Mouse (Mus musculus) C2C12 (cell line): Measurements from ENCODE around the gene Pigq. TPM values are rescaled to one million over a fixed set of nuclear protein-coding genes. Genes with fewer than 3 reads are reported as not detected.

Experiments
- H3K27me3 ChIP-seq: one replicate; pipeline ENCODE4 v1.6.1; 2011; ENCODE audit not compliant: control insufficient read depth, insufficient read depth, insufficient read length
- H3K36me3 ChIP-seq: one replicate; pipeline ENCODE4 v1.6.1; 2011; ENCODE audit not compliant: control insufficient read depth, insufficient read depth
- H3K4me3 ChIP-seq: one replicate; pipeline ENCODE4 v1.5.1; 2011; ENCODE audit warnings: mild to moderate bottlenecking, control low read depth; ENCODE audit not compliant: poor library complexity, insufficient read depth, severe bottlenecking
- H3K79me2 ChIP-seq: one replicate; pipeline ENCODE4 v1.6.1; 2011; ENCODE audit not compliant: control insufficient read depth, insufficient read depth
- H3K79me3 ChIP-seq: one replicate; pipeline ENCODE4 v1.6.1; 2011; ENCODE audit warnings: low read depth, control low read depth
- H3ac ChIP-seq: one replicate; pipeline ENCODE3; 2011; ENCODE audit warnings: low read depth; ENCODE audit not compliant: control insufficient read depth, insufficient read length
- CEBPB ChIP-seq: IDR thresholded peaks from one replicate; pipeline ENCODE4 v1.6.1; 2011; ENCODE audit warnings: low read depth, mild to moderate bottlenecking, control low read depth, moderate library complexity
- CTCF ChIP-seq: IDR thresholded peaks from one replicate; pipeline ENCODE4 v1.5.1; 2011; ENCODE audit not compliant: control insufficient read depth, insufficient read depth, insufficient read length
- FOSL1 ChIP-seq: IDR thresholded peaks from one replicate; pipeline ENCODE4 v1.8.0; 2011; ENCODE audit warnings: mild to moderate bottlenecking, low read length; ENCODE audit not compliant: poor library complexity, insufficient read depth, severe bottlenecking
- MAX ChIP-seq: IDR thresholded peaks from one replicate; pipeline ENCODE4 v1.6.1; 2011; ENCODE audit warnings: mild to moderate bottlenecking, control low read depth
- MYOD1 ChIP-seq: IDR thresholded peaks from one replicate; pipeline ENCODE4 v1.6.1; 2011; ENCODE audit warnings: low read depth; ENCODE audit not compliant: control insufficient read depth, insufficient read length
- MYOG ChIP-seq: IDR thresholded peaks from one replicate; pipeline ENCODE4 v1.6.1; 2011; ENCODE audit not compliant: control insufficient read depth, insufficient read length; ENCODE audit errors: extremely low read depth
- USF1 ChIP-seq: IDR thresholded peaks from one replicate; pipeline ENCODE4 v1.6.1; 2011; ENCODE audit warnings: low read depth, mild to moderate bottlenecking, control low read depth, moderate library complexity
- polyA plus RNA-seq: library from polyadenylated mRNA; unstranded; fragments of >200 nt; fragmentation: generic; extraction: Trizol; gene quantifications from one replicate; pipeline ENCODE4 v1.2.1, GENCODE M21; 2012; ENCODE audit warnings: missing spikeins

The Pigq gene
- polyA plus RNA-seq, 1 experiment, result 43.5 TPM

DNA sequence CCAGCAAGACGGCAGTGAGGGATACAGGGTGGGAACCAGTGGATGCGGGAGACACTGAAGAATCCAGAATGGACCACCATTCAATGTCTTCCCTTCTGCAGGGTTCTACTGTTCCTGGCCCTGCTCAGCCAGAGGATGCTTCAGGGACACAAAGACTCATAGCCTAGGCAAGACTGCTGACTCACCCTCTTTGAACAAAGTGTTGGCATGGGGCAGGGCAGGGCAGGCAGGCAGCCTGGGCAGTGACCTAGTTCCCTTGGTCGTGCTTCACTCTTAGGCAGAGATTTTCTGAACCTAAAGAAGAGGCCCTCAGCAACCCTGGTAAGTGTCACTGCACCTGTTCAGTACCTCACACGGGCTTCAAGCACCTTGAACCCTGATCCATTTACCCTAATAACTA, 32.9 kb downstream of the Pigq start:
- TF ChIP-seq CTCF, result no peak
- TF ChIP-seq CEBPB, result no peak
- TF ChIP-seq MYOG, result no peak
- TF ChIP-seq MAX, result no peak
- no peak for TF ChIP-seq FOSL1
- no peak for TF ChIP-seq MYOD1
- no peak for TF ChIP-seq USF1
- Histone ChIP-seq H3K79me2 (peaks cover 94% of the 10 kb centered on the region), H3ac (peak overlapping the region; percentile 6), H3K79me3 (peaks cover 40% of the 10 kb centered on the region), H3K27me3 (no peaks in the 10 kb centered on the region), H3K4me3 (no peak overlapping the region), H3K36me3 (peaks cover 1% of the 10 kb centered on the region)

DNA sequence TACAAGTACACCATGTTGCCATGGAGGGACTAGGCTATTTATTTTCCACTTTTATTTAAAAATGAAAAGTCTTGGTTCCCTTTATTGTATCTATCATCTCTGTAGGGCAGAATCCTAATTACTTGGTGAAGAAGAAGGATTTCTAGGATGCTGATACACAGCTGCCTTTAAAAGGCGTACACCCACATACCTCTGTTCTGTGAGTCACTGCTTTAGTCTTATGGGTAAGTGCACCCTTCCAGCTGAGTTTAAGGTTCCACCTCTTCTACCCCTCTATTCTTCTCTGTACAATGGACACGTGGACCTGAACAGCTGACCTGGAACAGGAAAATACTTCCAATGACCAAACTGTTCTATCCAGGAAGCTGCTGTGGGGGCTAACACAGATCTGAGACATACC, 37.1 kb downstream of the Pigq start:
- Histone ChIP-seq H3K4me3 (no peak overlapping the region), H3K27me3 (no peaks in the 10 kb centered on the region), H3K36me3 (no peaks in the 10 kb centered on the region), H3K79me3 (peaks cover 24% of the 10 kb centered on the region), H3ac (no peak overlapping the region), H3K79me2 (peaks cover 80% of the 10 kb centered on the region)
- TF ChIP-seq MYOG (no peak), CEBPB (no peak), USF1 (no peak), FOSL1 (no peak), MYOD1 (no peak), MAX (no peak), CTCF (no peak)

DNA sequence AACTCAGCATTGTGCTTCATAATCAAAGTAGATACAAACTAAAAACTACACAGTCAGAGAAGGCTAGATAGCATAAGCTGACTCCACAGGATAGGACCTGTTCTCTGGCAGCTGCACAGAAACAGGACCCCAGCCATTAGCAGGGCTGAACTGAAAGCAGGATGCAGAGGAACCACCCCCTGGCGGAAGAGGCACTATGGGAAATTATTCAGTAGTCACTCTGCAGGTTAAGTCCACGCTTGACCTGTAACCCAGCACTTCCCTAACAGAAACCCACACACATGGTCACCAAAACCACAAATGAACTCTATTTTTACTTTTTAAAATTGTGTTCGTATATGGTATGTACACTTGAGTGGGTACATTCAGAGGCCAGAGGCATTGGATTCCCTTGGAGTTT, 41.7 kb downstream of the Pigq start:
- Histone ChIP-seq H3K36me3 (peaks cover 2% of the 10 kb centered on the region), H3K79me3 (peaks cover 10% of the 10 kb centered on the region), H3ac (no peak overlapping the region), H3K79me2 (peaks cover 40% of the 10 kb centered on the region), H3K27me3 (no peaks in the 10 kb centered on the region), H3K4me3 (no peak overlapping the region)
- TF ChIP-seq MYOG (no peak), MYOD1 (no peak), MAX (no peak), CTCF (no peak), CEBPB (no peak), USF1 (no peak)

DNA sequence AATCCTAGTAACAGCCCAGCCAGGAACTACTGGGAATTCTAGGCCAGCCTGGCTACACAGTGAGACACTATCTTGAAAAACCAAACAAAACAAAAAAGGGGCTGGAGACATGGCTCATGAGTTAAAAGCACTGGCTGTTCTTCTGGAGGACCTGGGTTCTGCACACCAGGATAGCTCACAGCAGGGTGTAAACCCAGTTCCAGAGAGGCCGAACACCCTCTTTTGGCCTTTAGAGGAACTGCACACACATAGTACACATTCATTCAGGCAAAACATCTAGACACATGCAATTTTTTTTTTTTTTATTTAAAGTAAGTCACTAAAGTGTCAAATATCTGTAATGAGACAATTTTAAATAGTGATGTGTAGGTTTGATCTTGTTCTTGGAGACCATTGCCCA, 44.5 kb downstream of the Pigq start:
- Histone ChIP-seq H3K36me3 (peaks cover 2% of the 10 kb centered on the region), H3K79me2 (peaks cover 18% of the 10 kb centered on the region)
- TF ChIP-seq USF1, result no peak
- TF ChIP-seq CEBPB, result no peak
- no peak for TF ChIP-seq MYOG
- no peak for TF ChIP-seq FOSL1
- TF ChIP-seq MAX, result no peak
- no peak for TF ChIP-seq MYOD1
- no peak for TF ChIP-seq CTCF

DNA sequence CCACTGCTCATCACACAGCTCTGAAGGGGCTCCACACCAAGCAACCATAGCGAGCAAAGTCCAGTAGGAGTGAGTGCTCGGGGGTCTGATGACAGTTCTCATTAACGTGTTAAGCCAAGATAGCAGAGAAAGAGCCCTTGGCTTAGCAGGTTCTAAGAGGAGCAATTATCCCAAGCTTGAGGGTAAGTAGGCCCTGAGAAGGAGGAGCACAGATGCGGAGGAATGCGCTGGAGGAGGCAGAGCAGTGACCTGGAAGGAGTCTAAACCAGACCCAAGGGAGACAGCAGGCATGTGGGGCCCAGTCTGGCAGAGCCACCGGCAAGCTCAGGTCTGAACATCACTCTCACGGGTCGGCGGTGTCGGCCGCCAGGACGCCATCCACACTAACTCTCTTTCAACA, 48.8 kb downstream of the Pigq start:
- Histone ChIP-seq H3K27me3 (no peaks in the 10 kb centered on the region), H3K36me3 (peaks cover 2% of the 10 kb centered on the region), H3K4me3 (no peak overlapping the region), H3ac (no peak overlapping the region), H3K79me2 (peaks cover 6% of the 10 kb centered on the region), H3K79me3 (peaks cover 3% of the 10 kb centered on the region)
- no peak for TF ChIP-seq MAX
- no peak for TF ChIP-seq USF1
- no peak for TF ChIP-seq CTCF
- no peak for TF ChIP-seq CEBPB
- TF ChIP-seq FOSL1, result no peak
- no peak for TF ChIP-seq MYOD1
- TF ChIP-seq MYOG, result no peak

More for the DNA sequence above, 44.5 kb downstream of the Pigq start:
- Histone ChIP-seq H3K4me3 (no peak overlapping the region), H3ac (no peak overlapping the region), H3K27me3 (no peaks in the 10 kb centered on the region), H3K79me3 (peaks cover 10% of the 10 kb centered on the region)

DNA sequence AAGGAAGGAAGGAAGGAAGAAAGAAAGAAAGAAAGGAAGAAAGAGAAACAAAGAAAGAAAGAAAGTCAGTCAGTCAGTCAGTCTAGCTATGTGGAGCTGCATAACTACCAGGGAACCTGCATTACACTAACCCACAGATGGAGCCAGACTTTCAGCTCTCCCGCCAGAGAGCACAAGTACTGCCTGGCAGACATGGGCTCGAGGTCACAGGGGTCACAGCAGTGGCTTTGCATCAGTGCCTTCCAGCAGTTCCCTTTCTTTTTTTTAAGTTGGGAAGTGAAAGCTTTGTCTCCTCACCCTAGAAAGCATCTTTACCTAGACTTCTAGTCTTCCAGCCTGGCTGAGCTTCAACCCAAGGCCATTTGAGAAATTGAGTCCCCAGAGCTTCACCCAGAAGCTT, 49.3 kb downstream of the Pigq start:
- Histone ChIP-seq H3ac (no peak overlapping the region), H3K36me3 (peaks cover 2% of the 10 kb centered on the region), H3K4me3 (no peak overlapping the region), H3K27me3 (no peaks in the 10 kb centered on the region), H3K79me3 (no peaks in the 10 kb centered on the region), H3K79me2 (peaks cover 6% of the 10 kb centered on the region)
- TF ChIP-seq MYOD1 (no peak), USF1 (no peak)
